Mouse (Mus musculus) embryonic facial prominence, embryonic 10.5 days (tissue): ENCODE data around the gene Def6. TPM values are rescaled to one million over a fixed set of nuclear protein-coding genes. Genes with fewer than 3 reads are reported as not detected.

Source experiments
- DNase-seq: peaks from one replicate; pipeline ENCODE4 v3.0.0-alpha.2; 2017; ENCODE audit warnings: low spot score
- H3K27ac ChIP-seq: fragments of 300-500 bp; sonication (generic); replicated peaks from 2 replicates; pipeline ENCODE4 v1.5.1; 2016; ENCODE audit warnings: mild to moderate bottlenecking
- H3K27me3 ChIP-seq: fragments of 300-500 bp; sonication (generic); replicated peaks from 2 replicates; pipeline ENCODE4 v1.6.1; 2016; ENCODE audit warnings: low read depth, mild to moderate bottlenecking; ENCODE audit not compliant: poor library complexity, severe bottlenecking
- H3K36me3 ChIP-seq: fragments of 300-500 bp; sonication (generic); replicated peaks from 2 replicates; pipeline ENCODE4 v1.6.1; 2016; ENCODE audit warnings: mild to moderate bottlenecking, moderate library complexity
- H3K4me1 ChIP-seq: fragments of 300-500 bp; sonication (generic); 2 replicates; pipeline ENCODE4 v1.6.1; 2016
- H3K4me3 ChIP-seq: fragments of 300-500 bp; sonication (generic); 2 replicates; pipeline ENCODE4 v1.5.1; 2016; ENCODE audit warnings: mild to moderate bottlenecking, moderate library complexity
- H3K9me3 ChIP-seq: fragments of 300-500 bp; sonication (generic); 2 replicates; pipeline ENCODE4 v1.6.1; 2016; ENCODE audit warnings: mild to moderate bottlenecking
- WGBS: fragments of 180-500 bp; shearing (Covaris S2); methylation state at CpG from one replicate; pipeline ENCODE4 v1.1.7; 2016; 5-methylcytosine and 5-hydroxymethylcytosine counted together
- polyA plus RNA-seq: library from polyadenylated mRNA; unstranded; fragments of >200 nt; fragmentation: Nextera tagmentation; extraction: Ambion mirVana; gene quantifications from 2 replicates; pipeline ENCODE4 v1.2.1, GENCODE M21; 2016

Gene Def6
- polyA plus RNA-seq, 1 experiment from 2014 or later: 3.7 TPM

- Histone ChIP-seq H3K4me3 (no peak overlapping the region), H3K4me1 (peaks cover 20% of the 10 kb centered on the region), H3K36me3 (no peaks in the 10 kb centered on the region), H3K9me3 (no peaks in the 10 kb centered on the region), H3K27me3 (no peaks in the 10 kb centered on the region), H3K27ac (no peak overlapping the region)
- DNase-seq: no peak
- 80% methylated on average over 12 of the region's 12 CpGs for WGBS
Observed at GRCm38 (mm10) chr17:28271537-28272266, 64.1 kb downstream of the Def6 start.

- no peaks in the 10 kb centered on the region for H3K9me3 ChIP-seq
- H3K27me3 ChIP-seq: no peaks in the 10 kb centered on the region
- no peaks in the 10 kb centered on the region for H3K36me3 ChIP-seq
- no peak overlapping the region for H3K4me3 ChIP-seq
- no peak for DNase-seq
- H3K27ac ChIP-seq: no peak overlapping the region
- H3K4me1 ChIP-seq: peaks cover 26% of the 10 kb centered on the region
- WGBS: 83% methylated on average over 9 of the region's 9 CpGs
Observed at GRCm38 (mm10) chr17:28272281-28272680, 64.7 kb downstream of the Def6 start.

GRCm38 (mm10) chr17:28272837-28273236, 65.3 kb downstream of the Def6 start:
- Histone ChIP-seq H3K27ac (no peak overlapping the region), H3K9me3 (no peaks in the 10 kb centered on the region), H3K4me3 (no peak overlapping the region), H3K27me3 (no peaks in the 10 kb centered on the region), H3K4me1 (peaks cover 31% of the 10 kb centered on the region), H3K36me3 (no peaks in the 10 kb centered on the region)
- DNase-seq: no peak
- 78% methylated on average over 6 of the region's 6 CpGs for WGBS

GRCm38 (mm10) chr17:28274739-28275138, 67.2 kb downstream of the Def6 start:
- Histone ChIP-seq H3K4me1 (peaks cover 47% of the 10 kb centered on the region), H3K36me3 (no peaks in the 10 kb centered on the region), H3K27me3 (no peaks in the 10 kb centered on the region), H3K4me3 (no peak overlapping the region), H3K9me3 (no peaks in the 10 kb centered on the region), H3K27ac (no peak overlapping the region)
- WGBS: 80% methylated on average over 3 of the region's 3 CpGs
- DNase-seq: no peak

GRCm38 (mm10) chr17:28277226-28277625, 69.6 kb downstream of the Def6 start:
- H3K4me3 ChIP-seq: no peak overlapping the region
- H3K9me3 ChIP-seq: no peaks in the 10 kb centered on the region
- no peak overlapping the region for H3K27ac ChIP-seq
- DNase-seq: no peak
- H3K36me3 ChIP-seq: no peaks in the 10 kb centered on the region
- peaks cover 54% of the 10 kb centered on the region for H3K4me1 ChIP-seq
- 89% methylated on average over 14 of the region's 14 CpGs for WGBS
- no peaks in the 10 kb centered on the region for H3K27me3 ChIP-seq

- no peak overlapping the region for H3K4me3 ChIP-seq
- H3K36me3 ChIP-seq: no peaks in the 10 kb centered on the region
- H3K9me3 ChIP-seq: no peaks in the 10 kb centered on the region
- H3K27ac ChIP-seq: no peak overlapping the region
- DNase-seq: no peak
- no peaks in the 10 kb centered on the region for H3K27me3 ChIP-seq
- H3K4me1 ChIP-seq: peaks cover 49% of the 10 kb centered on the region
- 73% methylated on average over 10 of the region's 10 CpGs for WGBS
Observed at GRCm38 (mm10) chr17:28277721-28278120, 70.1 kb downstream of the Def6 start.

GRCm38 (mm10) chr17:28278156-28278555, 70.6 kb downstream of the Def6 start:
- Histone ChIP-seq H3K27ac (no peak overlapping the region), H3K4me3 (no peak overlapping the region), H3K27me3 (no peaks in the 10 kb centered on the region), H3K4me1 (peaks cover 48% of the 10 kb centered on the region), H3K36me3 (no peaks in the 10 kb centered on the region), H3K9me3 (no peaks in the 10 kb centered on the region)
- WGBS: 88% methylated on average over 3 of the region's 3 CpGs
- no peak for DNase-seq

Other genes with a start within 250 kb of the Def6 start
- 0.54 and 0.83 TPM in 2 replicates for gene Tcp11, start 127.1 kb upstream of the Def6 start, polyA plus RNA-seq
- gene Scube3, start 65.6 kb upstream of the Def6 start, polyA plus RNA-seq: 8.7 and 9.7 TPM in 2 replicates
- gene Zfp523, start 30.6 kb upstream of the Def6 start, polyA plus RNA-seq: 32.8 and 35.9 TPM in 2 replicates
- 1.4 and 1.9 TPM in 2 replicates for gene Ppard, start 24.9 kb downstream of the Def6 start, polyA plus RNA-seq
- 28.4 and 30.9 TPM in 2 replicates for gene Fance, start 105.7 kb downstream of the Def6 start, polyA plus RNA-seq
- gene Rpl10a, start 120.7 kb downstream of the Def6 start, polyA plus RNA-seq: 539 and 546 TPM in 2 replicates
- gene Tead3, start 143.0 kb downstream of the Def6 start, polyA plus RNA-seq: 8.4 and 9.2 TPM in 2 replicates
- gene Tulp1, start 157.4 kb downstream of the Def6 start, polyA plus RNA-seq: 3.4 and 4.9 TPM in 2 replicates